Mouse (Mus musculus): ENCODE results near the gene Tead2.
"Not testable (repeated sequence)": the region's sequence is repeated elsewhere in the genome, so short reads cannot be mapped to it uniquely, and the experiment has no call there.

Gene Tead2

GRCm38 (mm10) chr7:45228548-45228947 lies 13.0 kb downstream of the Tead2 start:
- DNase-seq (ENCODE audit: low read depth, low spot score): no peak

- no peak for DNase-seq (ENCODE audit: low read depth, low spot score)
Observed at GRCm38 (mm10) chr7:45229046-45229445, 13.5 kb downstream of the Tead2 start.

GRCm38 (mm10) chr7:45229459-45230203 lies 14.1 kb downstream of the Tead2 start:
- no peak for DNase-seq (ENCODE audit: low read depth, low spot score)

GRCm38 (mm10) chr7:45231192-45231591 lies 15.6 kb downstream of the Tead2 start:
- no peak for DNase-seq (ENCODE audit: low read depth, low spot score)

GRCm38 (mm10) chr7:45231941-45232340 lies 16.4 kb downstream of the Tead2 start:
- no peak for DNase-seq (ENCODE audit: low read depth, low spot score)

GRCm38 (mm10) chr7:45232716-45233465 lies 17.3 kb downstream of the Tead2 start:
- DNase-seq (ENCODE audit: low read depth, low spot score): no peak

GRCm38 (mm10) chr7:45233580-45234332 lies 18.2 kb downstream of the Tead2 start:
- no peak for DNase-seq (ENCODE audit: low read depth, low spot score)

GRCm38 (mm10) chr7:45234333-45234841 lies 18.8 kb downstream of the Tead2 start:
- no peak for DNase-seq (ENCODE audit: low read depth, low spot score)

GRCm38 (mm10) chr7:45234922-45235571 lies 19.5 kb downstream of the Tead2 start:
- DNase-seq (ENCODE audit: low read depth, low spot score): no peak

- DNase-seq (ENCODE audit: low read depth, low spot score): no peak
Observed at GRCm38 (mm10) chr7:45235656-45236180, 20.2 kb downstream of the Tead2 start.

- no peak for DNase-seq (ENCODE audit: low read depth, low spot score)
Observed at GRCm38 (mm10) chr7:45237747-45238699, 22.5 kb downstream of the Tead2 start.

- DNase-seq (ENCODE audit: low read depth, low spot score): no peak
Observed at GRCm38 (mm10) chr7:45238723-45239496, 23.4 kb downstream of the Tead2 start, which contains the start of gene Cd37. Gene Cd37 (minus strand): TSS chr7:45239115.

- DNase-seq (ENCODE audit: low read depth, low spot score): no peak
Observed at GRCm38 (mm10) chr7:45240109-45240508, 24.6 kb downstream of the Tead2 start.

- no peak for DNase-seq (ENCODE audit: low read depth, low spot score)
Observed at GRCm38 (mm10) chr7:45240633-45241388, 25.3 kb downstream of the Tead2 start, which contains the start of gene Slc6a16. Gene Slc6a16 (plus strand): TSS chr7:45241085.

- no peak for DNase-seq (ENCODE audit: low read depth, low spot score)
Observed at GRCm38 (mm10) chr7:45241389-45241749, 25.8 kb downstream of the Tead2 start.

GRCm38 (mm10) chr7:45247666-45248065 lies 32.1 kb downstream of the Tead2 start:
- no peak for DNase-seq (ENCODE audit: low read depth, low spot score)

GRCm38 (mm10) chr7:45253806-45254205 lies 38.3 kb downstream of the Tead2 start:
- DNase-seq (ENCODE audit: low read depth, low spot score): no peak

- not testable (repeated sequence) for DNase-seq (ENCODE audit: low read depth, low spot score)
Observed at GRCm38 (mm10) chr7:45255822-45256221, 40.3 kb downstream of the Tead2 start.

Measured in skeletal muscle tissue, adult 2 months (tissue).